Mouse (Mus musculus) CD8-positive naive resting alpha-beta T cell, adult 2 months (primary cell): Measurements from ENCODE around the gene Fgd3.

ENCODE experiments used
- DNase-seq, 2 experiments: peaks; one replicate each; pipeline ENCODE4 v3.0.0; 2022; ENCODE audit warnings: low read depth in 2 of 2, low spot score in 2 of 2

Gene Fgd3

DNA sequence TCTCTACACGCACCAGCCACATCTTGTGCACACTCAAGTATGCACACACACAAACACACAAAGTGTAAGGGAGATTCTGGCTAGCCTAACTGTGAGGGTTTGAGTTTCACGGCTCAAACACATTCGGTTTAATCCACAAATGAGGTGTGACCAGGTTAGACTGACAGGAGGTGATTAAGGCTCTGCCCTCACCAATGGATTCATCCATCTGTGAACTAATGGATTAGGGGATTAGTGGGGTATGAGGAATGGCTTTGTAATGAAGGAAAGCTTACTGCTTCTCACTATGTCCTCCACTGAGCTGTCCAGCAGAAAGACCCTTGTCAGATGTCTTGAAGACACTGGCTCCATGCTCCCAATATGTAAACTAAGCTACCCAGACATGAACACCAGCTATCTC, 101.5 kb downstream of the Fgd3 start:
- no peak for DNase-seq

DNA sequence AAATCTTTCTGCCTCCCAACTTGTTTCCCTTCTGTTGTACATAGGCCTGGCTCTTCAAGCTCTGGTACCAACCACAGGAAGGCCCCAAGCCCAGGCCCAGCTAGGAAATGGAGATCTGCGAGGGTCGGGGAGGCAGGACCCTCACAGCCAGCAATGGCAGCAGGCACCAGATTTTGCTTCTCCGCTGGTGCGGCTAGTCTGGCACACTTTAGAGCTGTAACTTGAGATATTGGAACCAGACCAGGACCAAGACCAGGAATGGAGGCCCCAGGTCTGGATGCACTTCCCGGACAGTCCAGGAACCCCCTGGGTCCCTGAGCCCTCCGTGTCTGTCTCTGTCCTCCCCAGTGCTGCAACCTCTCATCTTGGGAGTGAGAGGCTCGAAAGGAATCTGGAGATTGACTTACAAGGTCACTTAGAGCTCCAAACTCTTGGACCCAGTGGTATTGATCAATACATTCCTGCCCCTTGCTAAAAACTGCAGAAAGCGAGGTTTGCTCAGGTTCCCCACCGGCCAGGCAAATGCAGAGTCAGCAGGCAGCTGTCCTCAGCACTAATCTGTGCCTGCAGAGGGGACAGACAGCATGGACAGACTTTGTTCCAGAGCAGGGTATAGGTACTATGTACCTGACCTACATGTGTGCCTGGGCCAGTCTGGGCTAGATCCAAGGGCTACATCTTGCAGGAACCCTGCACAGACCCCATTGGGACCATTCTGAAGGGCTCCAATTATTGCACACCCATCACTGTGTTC, 103.1 kb downstream of the Fgd3 start:
- DNase-seq = no peak

- no peak for DNase-seq
Measured at GRCm38 (mm10) chr13:49216220-49216552, 103.9 kb downstream of the Fgd3 start.

GRCm38 (mm10) chr13:49215504-49216219, 104.4 kb downstream of the Fgd3 start, which contains the start of gene Card19:
TSS of gene Card19 (minus strand) at chr13:49216037.
- DNase-seq = peak; percentile 95 to 98

DNA sequence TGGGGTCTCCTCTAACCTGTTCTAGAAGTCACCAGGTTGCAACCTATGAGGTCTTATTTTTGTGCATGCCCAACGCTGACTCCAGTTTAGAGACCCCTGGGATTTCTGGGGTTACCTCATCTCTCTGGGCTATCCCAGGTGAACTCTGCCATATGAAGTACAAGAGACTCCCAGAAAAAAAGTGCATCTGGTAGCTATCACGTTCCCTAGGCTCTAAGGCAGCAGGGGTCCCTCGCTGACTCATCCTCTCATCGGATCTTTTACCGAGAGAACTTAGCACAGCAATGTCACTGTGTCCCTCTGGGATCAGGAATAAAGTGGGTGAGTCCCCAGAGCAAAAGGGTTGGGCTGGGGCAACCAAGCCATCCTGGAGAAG, 105.0 kb downstream of the Fgd3 start:
- DNase-seq = no peak

GRCm38 (mm10) chr13:49214454-49214853, 105.7 kb downstream of the Fgd3 start:
- DNase-seq = no peak

GRCm38 (mm10) chr13:49213531-49213932, 106.6 kb downstream of the Fgd3 start:
- peak; percentile 16 to 23 for DNase-seq

DNA sequence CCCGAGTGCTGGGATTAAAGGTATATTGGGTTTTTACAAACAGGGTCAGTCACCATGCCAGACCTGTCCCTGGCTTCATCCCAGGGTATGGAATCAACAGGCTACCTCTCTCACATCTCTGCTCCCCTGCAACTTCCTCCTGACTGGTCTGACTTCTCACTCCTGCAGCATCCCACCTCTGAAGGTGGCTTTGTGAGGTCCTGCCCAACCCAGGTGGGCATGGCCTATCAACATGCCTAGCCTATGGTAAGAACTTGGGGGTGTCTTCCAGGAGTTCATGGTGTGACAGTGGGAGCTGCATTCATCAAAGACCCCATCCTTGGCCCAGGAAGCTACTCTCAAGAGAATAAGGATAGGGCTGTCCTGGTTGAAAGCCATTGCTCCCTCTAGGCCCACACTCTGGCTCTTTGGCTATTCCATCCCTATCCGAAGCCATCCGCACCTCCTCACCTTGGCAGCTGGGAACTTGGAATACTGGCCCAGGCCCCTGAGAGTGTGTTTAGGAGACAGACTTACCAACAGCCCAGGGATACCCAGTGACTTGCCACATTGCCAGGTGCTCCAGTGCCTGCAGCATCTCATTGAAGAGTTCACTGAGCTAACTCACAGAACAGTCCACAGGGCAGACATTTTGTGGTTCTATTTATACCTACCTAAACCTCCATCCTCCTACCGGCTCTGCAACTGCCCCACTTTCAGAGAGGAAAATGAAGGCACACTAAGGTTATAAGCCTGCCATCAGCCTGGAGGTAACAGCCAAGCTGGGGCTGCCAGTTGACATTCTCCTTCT, 107.2 kb downstream of the Fgd3 start:
- no peak for DNase-seq
